Comparison of ENCODE assay signal across 23 mouse cellular contexts in the genomic region with DNA sequence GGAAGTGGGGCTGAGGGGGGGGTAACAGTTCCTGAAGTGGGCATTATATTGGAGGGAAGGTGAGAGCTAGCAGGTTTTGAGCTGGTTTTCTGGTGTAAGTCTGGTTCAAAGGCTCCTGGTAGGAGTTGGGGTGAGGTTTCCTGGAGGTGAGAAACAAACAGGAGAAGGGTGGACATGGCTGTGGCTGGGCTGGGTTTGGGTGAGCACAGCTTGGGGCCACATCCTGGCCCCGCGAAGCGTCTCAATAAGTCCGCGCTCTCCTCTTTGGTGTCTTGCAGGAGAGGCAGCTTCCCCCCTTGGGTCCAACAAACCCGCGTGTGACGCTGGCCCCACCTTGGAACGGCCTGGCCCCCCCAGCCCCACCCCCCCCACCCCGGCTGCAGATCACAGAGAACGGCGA. TPM values are rescaled to one million over a fixed set of nuclear protein-coding genes. Genes with fewer than 3 reads are reported as not detected.
A peak's percentile ranks its signal among the peaks of the same experiment; 100 is the strongest.
DNase-seq lines count a peak whose midpoint lies in the region; ATAC-seq and TF ChIP-seq lines count a peak whose summit lies in the region.
"Had no signal": no experiment of that assay in that cellular context is flagged by ENCODE, and none has a peak within 500 bp of the region (broad histone marks: within the 10 kb centered on the region; RNA-seq: fewer than 3 reads in every experiment).

No protein-coding gene starts in this region.

- peak; percentile 67 for DNase-seq in heart, embryonic 10.5 days (ENCODE audit: low spot score)
- no peak for DNase-seq in heart, adult 9 months (ENCODE audit: low spot score in 2 of 2)
- no peak for DNase-seq in limb, embryonic 10.5 days (ENCODE audit: low spot score)
- DNase-seq in right cerebral cortex, postnatal 25 days, result no peak
- DNase-seq: adrenal gland, adult 2 months; adrenal gland, postnatal 14 days; B cell, adult 2 months; cerebellum, adult 11 months; cerebellum, adult 2 months; forebrain, postnatal 0 days; gastrocnemius, adult 2 months; gastrocnemius, postnatal 14 days; heart, adult 11 months; heart, postnatal 14 days; heart, postnatal 4 days had no signal

- no peak overlapping the region for H3K27ac ChIP-seq in heart, embryonic 10.5 days
- 0 out of 2 replicates have a peak overlapping the region, but pooled peaks have one; percentile 22 for H3K27ac ChIP-seq in limb, embryonic 13.5 days
- no peak overlapping the region for H3K27ac ChIP-seq in limb, embryonic 10.5 days
- H3K27ac ChIP-seq in cortical plate, adult 2 months (ENCODE audit: insufficient read depth, low read length), result no peak overlapping the region
- peak overlapping the region; percentile 44; the same call in 1 of the 2 replicates for H3K27ac ChIP-seq in embryonic facial prominence, embryonic 13.5 days
- H3K27ac ChIP-seq: gastrocnemius, adult 2 months; heart, embryonic 13.5 days; hindbrain, embryonic 14.5 days; hindbrain, postnatal 0 days had no signal

- H3K27me3 ChIP-seq in heart, embryonic 10.5 days (ENCODE audit: insufficient read depth, poor library complexity, severe bottlenecking), result no peaks in the 10 kb centered on the region
- no peaks in the 10 kb centered on the region for H3K27me3 ChIP-seq in limb, embryonic 13.5 days
- H3K27me3 ChIP-seq in limb, embryonic 10.5 days (ENCODE audit: low read depth, poor library complexity, severe bottlenecking), result no peaks in the 10 kb centered on the region
- H3K27me3 ChIP-seq in embryonic facial prominence, embryonic 13.5 days, result no peaks in the 10 kb centered on the region
- H3K27me3 ChIP-seq: heart, embryonic 13.5 days had no signal

- no peak overlapping the region for H3K4me2 ChIP-seq in limb, embryonic 13.5 days (replicated peaks)
- no peak overlapping the region for H3K4me2 ChIP-seq in embryonic facial prominence, embryonic 13.5 days
- H3K4me2 ChIP-seq: heart, embryonic 13.5 days; hindbrain, embryonic 14.5 days had no signal

- 48% methylated on average over 12 of the region's 12 CpGs for WGBS in heart, embryonic 10.5 days
- 71% methylated on average over 12 of the region's 12 CpGs for WGBS in limb, embryonic 13.5 days
- WGBS in limb, embryonic 10.5 days, result 64% methylated on average over 12 of the region's 12 CpGs
- 77% methylated on average over 12 of the region's 12 CpGs for WGBS in embryonic facial prominence, embryonic 13.5 days

- peaks cover 30% of the 10 kb centered on the region for H3K4me1 ChIP-seq in heart, embryonic 10.5 days
- peaks cover 33% of the 10 kb centered on the region for H3K4me1 ChIP-seq in limb, embryonic 13.5 days
- H3K4me1 ChIP-seq in limb, embryonic 10.5 days, result peaks cover 39% of the 10 kb centered on the region
- H3K4me1 ChIP-seq in cortical plate, adult 2 months (ENCODE audit: control insufficient read depth, insufficient read depth, low read length), result peaks cover 6% of the 10 kb centered on the region; the same call in 1 of the 2 replicates
- peaks cover 34% of the 10 kb centered on the region for H3K4me1 ChIP-seq in embryonic facial prominence, embryonic 13.5 days

- no peak for TF ChIP-seq CTCF in cortical plate, adult 2 months (IDR thresholded peaks at IDR 0.05; ENCODE audit: extremely low read depth, insufficient read depth, low read length)

- no peak overlapping the region for H3K4me3 ChIP-seq in heart, embryonic 10.5 days
- H3K4me3 ChIP-seq in limb, embryonic 13.5 days, result no peak overlapping the region
- H3K4me3 ChIP-seq in limb, embryonic 10.5 days, result no peak overlapping the region
- H3K4me3 ChIP-seq in cortical plate, adult 2 months (ENCODE audit: insufficient read depth, low read length), result no peak overlapping the region
- no peak overlapping the region for H3K4me3 ChIP-seq in embryonic facial prominence, embryonic 13.5 days
- H3K4me3 ChIP-seq: gastrocnemius, adult 2 months; heart, embryonic 13.5 days had no signal

- H3K9me3 ChIP-seq in heart, embryonic 10.5 days, result no peaks in the 10 kb centered on the region
- H3K9me3 ChIP-seq in limb, embryonic 13.5 days, result no peaks in the 10 kb centered on the region
- no peaks in the 10 kb centered on the region for H3K9me3 ChIP-seq in limb, embryonic 10.5 days (replicated peaks)
- H3K9me3 ChIP-seq in embryonic facial prominence, embryonic 13.5 days, result no peaks in the 10 kb centered on the region
- H3K9me3 ChIP-seq: heart, embryonic 13.5 days had no signal

- H3K9ac ChIP-seq in limb, embryonic 13.5 days, result 0 out of 2 replicates have a peak overlapping the region, but pooled peaks have one; percentile 8
- no peak overlapping the region for H3K9ac ChIP-seq in embryonic facial prominence, embryonic 13.5 days
- H3K9ac ChIP-seq: forebrain, postnatal 0 days; heart, embryonic 13.5 days; hindbrain, embryonic 14.5 days had no signal

- no peak for ATAC-seq in limb, embryonic 13.5 days (ENCODE audit: low FRiP score, low read depth)
- ATAC-seq in embryonic facial prominence, embryonic 13.5 days (ENCODE audit: insufficient number of reproducible peaks, insufficient read depth, low FRiP score, low TSS enrichment, low read depth), result no peak
- ATAC-seq: forebrain, embryonic 14.5 days; forebrain, postnatal 0 days; hindbrain, postnatal 0 days; inflammation-experienced regulatory T-cells, adult 6 months had no signal

- 0 out of 2 replicates have a peak, but pooled peaks have one; percentile 4 for TF ChIP-seq POLR2A in cortical plate, adult 2 months (IDR thresholded peaks at IDR 0.05; ENCODE audit: extremely low read depth, insufficient read depth, low read length)

- peaks cover 49% of the 10 kb centered on the region for H3K36me3 ChIP-seq in heart, embryonic 10.5 days
- peaks cover 59% of the 10 kb centered on the region for H3K36me3 ChIP-seq in limb, embryonic 13.5 days
- peaks cover 70% of the 10 kb centered on the region for H3K36me3 ChIP-seq in limb, embryonic 10.5 days
- H3K36me3 ChIP-seq in embryonic facial prominence, embryonic 13.5 days, result peaks cover 52% of the 10 kb centered on the region

RNA-seq across cellular contexts. Expression of gene Zbtb9, which starts 2.7 kb away (rescaled TPM):
- polyA plus RNA-seq in heart, embryonic 10.5 days (2016; fragmentation: Nextera tagmentation; extraction: Ambion mirVana), result 12.5 and 14.6 TPM in 2 replicates
- polyA plus RNA-seq in limb, embryonic 13.5 days (2015; fragmentation: Nextera tagmentation; extraction: Ambion mirVana), result 15.5 and 16.7 TPM in 2 replicates
- polyA plus RNA-seq in limb, embryonic 10.5 days (2016; fragmentation: Nextera tagmentation; extraction: Ambion mirVana), result 20.6 and 22.0 TPM in 2 replicates
- 13.9 and 14.5 TPM in 2 replicates for polyA plus RNA-seq in cortical plate, adult 2 months (2012; rRNA removed)
- polyA plus RNA-seq in embryonic facial prominence, embryonic 13.5 days (2015; fragmentation: Nextera tagmentation; extraction: Ambion mirVana), result 16.0 and 16.1 TPM in 2 replicates

RNA-seq across cellular contexts. Expression of gene Syngap1, which starts 29.2 kb away (rescaled TPM):
- 0.86 and 1.6 TPM in 2 replicates for polyA plus RNA-seq in heart, embryonic 10.5 days (2016; fragmentation: Nextera tagmentation; extraction: Ambion mirVana)
- polyA plus RNA-seq in limb, embryonic 13.5 days (2015; fragmentation: Nextera tagmentation; extraction: Ambion mirVana), result 3.6 and 4.4 TPM in 2 replicates
- polyA plus RNA-seq in limb, embryonic 10.5 days (2016; fragmentation: Nextera tagmentation; extraction: Ambion mirVana), result 2.8 and 3.1 TPM in 2 replicates
- 185 and 195 TPM in 2 replicates for polyA plus RNA-seq in cortical plate, adult 2 months (2012; rRNA removed)
- 3.4 and 3.7 TPM in 2 replicates for polyA plus RNA-seq in embryonic facial prominence, embryonic 13.5 days (2015; fragmentation: Nextera tagmentation; extraction: Ambion mirVana)
- polyA plus RNA-seq: inflammation-experienced regulatory T-cells, adult 6 months had no signal

RNA-seq across cellular contexts. Expression of gene Cuta, which starts 30.9 kb away (rescaled TPM):
- polyA plus RNA-seq in heart, embryonic 10.5 days (2016; fragmentation: Nextera tagmentation; extraction: Ambion mirVana), result 155 and 167 TPM in 2 replicates
- polyA plus RNA-seq in limb, embryonic 13.5 days (2015; fragmentation: Nextera tagmentation; extraction: Ambion mirVana), result 170 and 176 TPM in 2 replicates
- 184 and 188 TPM in 2 replicates for polyA plus RNA-seq in limb, embryonic 10.5 days (2016; fragmentation: Nextera tagmentation; extraction: Ambion mirVana)
- 136 and 139 TPM in 2 replicates for polyA plus RNA-seq in cortical plate, adult 2 months (2012; rRNA removed)
- 162 and 180 TPM in 2 replicates for polyA plus RNA-seq in embryonic facial prominence, embryonic 13.5 days (2015; fragmentation: Nextera tagmentation; extraction: Ambion mirVana)

RNA-seq across cellular contexts. Expression of gene Phf1, which starts 37.4 kb away (rescaled TPM):
- polyA plus RNA-seq in heart, embryonic 10.5 days (2016; fragmentation: Nextera tagmentation; extraction: Ambion mirVana), result 6.0 and 7.3 TPM in 2 replicates
- polyA plus RNA-seq in limb, embryonic 13.5 days (2015; fragmentation: Nextera tagmentation; extraction: Ambion mirVana), result 15.0 and 15.6 TPM in 2 replicates
- 3.5 and 5.0 TPM in 2 replicates for polyA plus RNA-seq in limb, embryonic 10.5 days (2016; fragmentation: Nextera tagmentation; extraction: Ambion mirVana)
- 47.7 and 48.1 TPM in 2 replicates for polyA plus RNA-seq in cortical plate, adult 2 months (2012; rRNA removed)
- 12.7 and 15.4 TPM in 2 replicates for polyA plus RNA-seq in embryonic facial prominence, embryonic 13.5 days (2015; fragmentation: Nextera tagmentation; extraction: Ambion mirVana)

RNA-seq across cellular contexts. Expression of gene Kifc5b, which starts 53.3 kb away (rescaled TPM):
- 6.7 and 8.3 TPM in 2 replicates for polyA plus RNA-seq in heart, embryonic 10.5 days (2016; fragmentation: Nextera tagmentation; extraction: Ambion mirVana)
- 9.0 and 9.6 TPM in 2 replicates for polyA plus RNA-seq in limb, embryonic 13.5 days (2015; fragmentation: Nextera tagmentation; extraction: Ambion mirVana)
- 12.3 and 12.6 TPM in 2 replicates for polyA plus RNA-seq in limb, embryonic 10.5 days (2016; fragmentation: Nextera tagmentation; extraction: Ambion mirVana)
- 3.9 TPM in 2 replicates for polyA plus RNA-seq in cortical plate, adult 2 months (2012; rRNA removed)
- 8.9 and 10.2 TPM in 2 replicates for polyA plus RNA-seq in embryonic facial prominence, embryonic 13.5 days (2015; fragmentation: Nextera tagmentation; extraction: Ambion mirVana)

Comparison
In these comparisons a context has a peak if more than half of its experiments do, and no peak if none do; other contexts are left out.
1. H3K27ac ChIP-seq: peak in limb, embryonic 13.5 days (single experiment) and embryonic facial prominence, embryonic 13.5 days (single experiment); none in heart, embryonic 10.5 days (single experiment), limb, embryonic 10.5 days (single experiment) and cortical plate, adult 2 months (single experiment).
2. RNA of gene Syngap1, which starts 29.2 kb away (polyA plus RNA-seq): 185 to 195 TPM in cortical plate, adult 2 months; 3.4 to 3.7 TPM in embryonic facial prominence, embryonic 13.5 days, 3.6 to 4.4 TPM in limb, embryonic 13.5 days, 2.8 to 3.1 TPM in limb, embryonic 10.5 days and 0.86 to 1.6 TPM in heart, embryonic 10.5 days; every median in the first group is over 10 times any median in the second.